Mouse (Mus musculus): ENCODE results near the gene Rbpj. TPM values are rescaled to one million over a fixed set of nuclear protein-coding genes. Genes with fewer than 3 reads are reported as not detected.
A peak's percentile ranks its signal among the peaks of the same experiment; 100 is the strongest.

Rbpj gene
- total and polyA plus RNA-seq, 2 experiments, result 4.2 to 9.6 TPM

DNA sequence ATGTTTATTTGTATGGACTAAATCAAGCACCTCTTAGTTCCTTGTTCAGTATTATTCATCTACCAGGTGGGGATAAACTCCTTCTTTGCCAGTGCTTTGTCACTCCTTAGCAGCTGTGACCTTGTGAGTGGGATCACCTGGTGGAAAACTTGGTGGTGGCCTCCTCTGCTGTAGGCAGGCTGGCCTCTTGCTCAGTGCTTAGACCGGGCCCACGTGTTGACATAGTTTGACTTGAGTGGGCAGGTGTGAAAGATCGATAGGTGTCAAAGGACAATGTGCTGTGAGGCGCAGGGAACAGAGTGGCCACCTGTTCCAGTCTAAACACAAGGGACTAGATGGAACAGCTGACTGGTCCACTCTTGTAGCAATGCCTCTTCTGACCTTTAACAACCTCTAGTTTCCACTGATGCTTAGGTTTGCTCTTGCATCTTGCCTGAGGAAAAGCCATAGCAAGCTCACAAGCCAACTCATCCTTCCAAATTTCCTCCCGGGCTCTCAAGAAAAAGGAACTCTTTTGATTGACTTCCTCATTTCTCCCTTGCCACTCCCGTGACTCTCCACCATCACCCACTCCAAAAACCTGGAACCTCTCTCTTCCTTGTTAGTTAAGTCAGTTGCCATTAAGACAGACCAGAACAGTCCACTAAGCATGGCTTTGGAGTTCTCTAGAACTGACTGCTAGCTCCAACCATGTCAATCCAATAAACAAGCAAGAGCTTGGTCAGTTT, 28.9 kb upstream of the Rbpj start:
- no peak overlapping the region for H3K9ac ChIP-seq (ENCODE audit: low read depth, low read length)
- TF ChIP-seq CTCF (IDR thresholded peaks at IDR 0.05; ENCODE audit: low read depth, low read length) (no peak), POLR2A (IDR thresholded peaks at IDR 0.05; ENCODE audit: extremely low read depth, insufficient read depth, low read length) (no peak)
- peaks cover 2% of the 10 kb centered on the region; the same call in 1 of the 2 replicates for H3K4me1 ChIP-seq (ENCODE audit: control insufficient read depth, insufficient read depth, low read length)
- no peak overlapping the region for H3K27ac ChIP-seq (replicated peaks; ENCODE audit: insufficient read depth, low read depth, low read length)
- WGBS, result 42% methylated on average over 6 of the region's 6 CpGs
- H3K79me2 ChIP-seq (ENCODE audit: control insufficient read depth, insufficient read depth, low read length), result no peaks in the 10 kb centered on the region
- H3K27me3 ChIP-seq (ENCODE audit: control insufficient read depth, insufficient read depth, low read length), result no peaks in the 10 kb centered on the region
- peak; percentile 28 for DNase-seq (ENCODE audit: extremely low read depth, low read depth, low spot score)
- no peak overlapping the region for H3K4me3 ChIP-seq (ENCODE audit: insufficient read depth, low read depth, low read length)
- H3K36me3 ChIP-seq (ENCODE audit: control insufficient read depth, insufficient read depth, low read length), result no peaks in the 10 kb centered on the region

DNA sequence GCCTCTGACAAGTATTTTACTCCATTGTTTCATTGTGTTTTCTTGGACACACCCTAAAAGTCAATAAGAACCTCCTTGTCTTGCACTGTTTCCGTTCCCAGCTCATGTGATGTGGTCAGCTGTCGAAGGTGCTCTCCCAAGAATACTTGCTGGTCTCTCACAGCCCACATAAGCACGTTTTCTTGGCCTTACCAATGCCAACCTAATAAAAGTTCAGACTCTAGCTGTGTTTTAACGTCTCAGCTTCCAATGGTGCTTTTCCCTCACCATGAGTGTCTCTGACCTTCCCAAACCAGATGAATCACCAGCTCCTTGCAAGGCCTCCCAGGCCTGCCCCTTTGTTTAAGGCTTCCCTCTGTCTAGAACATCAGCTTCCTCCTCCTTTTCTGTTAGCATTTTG, 28.2 kb upstream of the Rbpj start:
- H3K27me3 ChIP-seq (ENCODE audit: control insufficient read depth, insufficient read depth, low read length), result no peaks in the 10 kb centered on the region
- H3K4me1 ChIP-seq (ENCODE audit: control insufficient read depth, insufficient read depth, low read length), result peaks cover 2% of the 10 kb centered on the region; the same call in 1 of the 2 replicates
- no peaks in the 10 kb centered on the region for H3K36me3 ChIP-seq (ENCODE audit: control insufficient read depth, insufficient read depth, low read length)
- H3K9ac ChIP-seq (ENCODE audit: low read depth, low read length), result no peak overlapping the region
- no peak for TF ChIP-seq POLR2A (IDR thresholded peaks at IDR 0.05; ENCODE audit: extremely low read depth, insufficient read depth, low read length)
- TF ChIP-seq CTCF (IDR thresholded peaks at IDR 0.05; ENCODE audit: low read depth, low read length), result no peak
- no peaks in the 10 kb centered on the region for H3K79me2 ChIP-seq (ENCODE audit: control insufficient read depth, insufficient read depth, low read length)
- 79% methylated on average over 4 of the region's 4 CpGs for WGBS
- H3K4me3 ChIP-seq (ENCODE audit: insufficient read depth, low read depth, low read length), result no peak overlapping the region
- no peak overlapping the region for H3K27ac ChIP-seq (replicated peaks; ENCODE audit: insufficient read depth, low read depth, low read length)
- DNase-seq (ENCODE audit: extremely low read depth, low read depth, low spot score), result no peak

DNA sequence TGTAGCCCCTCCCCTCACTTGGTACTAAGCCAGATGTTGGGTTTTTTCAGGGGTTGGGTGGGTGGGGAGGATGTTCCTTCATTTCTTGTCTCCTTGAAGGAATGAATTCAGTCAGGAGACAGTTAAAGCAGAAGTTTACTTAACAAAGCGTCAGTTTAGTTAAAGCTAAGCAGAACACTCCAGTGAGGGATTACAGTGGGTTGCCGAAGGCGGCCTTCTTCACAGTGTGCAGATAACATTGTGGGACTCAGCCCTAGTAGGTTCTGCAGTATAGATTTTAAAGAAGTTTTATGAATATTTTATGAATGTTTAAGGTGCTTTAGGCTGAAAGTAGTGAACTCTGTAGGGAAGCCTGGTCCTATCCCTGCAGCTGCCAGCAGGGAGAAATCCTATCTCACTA, 27.7 kb upstream of the Rbpj start:
- WGBS, result 85% methylated on average over 3 of the region's 3 CpGs
- DNase-seq (ENCODE audit: extremely low read depth, low read depth, low spot score), result no peak
- Histone ChIP-seq H3K36me3 (ENCODE audit: control insufficient read depth, insufficient read depth, low read length) (no peaks in the 10 kb centered on the region), H3K27ac (replicated peaks; ENCODE audit: insufficient read depth, low read depth, low read length) (no peak overlapping the region), H3K27me3 (ENCODE audit: control insufficient read depth, insufficient read depth, low read length) (no peaks in the 10 kb centered on the region), H3K79me2 (ENCODE audit: control insufficient read depth, insufficient read depth, low read length) (no peaks in the 10 kb centered on the region), H3K4me1 (ENCODE audit: control insufficient read depth, insufficient read depth, low read length) (peaks cover 2% of the 10 kb centered on the region; the same call in 1 of the 2 replicates), H3K4me3 (ENCODE audit: insufficient read depth, low read depth, low read length) (no peak overlapping the region), H3K9ac (ENCODE audit: low read depth, low read length) (no peak overlapping the region)
- no peak for TF ChIP-seq POLR2A (IDR thresholded peaks at IDR 0.05; ENCODE audit: extremely low read depth, insufficient read depth, low read length)
- TF ChIP-seq CTCF (IDR thresholded peaks at IDR 0.05; ENCODE audit: low read depth, low read length), result no peak

DNA sequence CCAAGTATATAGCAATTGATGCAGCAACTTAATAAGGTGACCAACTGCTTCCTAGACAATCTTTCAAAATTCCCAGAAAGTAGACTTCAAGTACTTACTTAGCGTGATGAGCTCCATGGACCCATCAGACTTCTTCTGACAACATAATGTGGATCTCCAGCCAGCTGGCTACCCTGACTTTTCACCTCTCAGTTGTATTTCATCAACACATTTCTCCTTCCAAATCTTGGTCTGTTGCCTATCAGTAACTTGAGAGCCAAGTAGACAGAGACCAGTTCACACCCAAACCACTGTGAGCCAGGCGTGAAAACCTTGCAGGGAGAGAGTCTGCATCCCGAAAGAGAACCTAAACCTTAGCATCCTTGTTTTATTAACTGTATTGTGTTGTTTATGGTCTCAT, 26.3 kb upstream of the Rbpj start:
- TF ChIP-seq POLR2A (IDR thresholded peaks at IDR 0.05; ENCODE audit: extremely low read depth, insufficient read depth, low read length), result no peak
- TF ChIP-seq CTCF (IDR thresholded peaks at IDR 0.05; ENCODE audit: low read depth, low read length), result no peak
- no peak overlapping the region for H3K27ac ChIP-seq (replicated peaks; ENCODE audit: insufficient read depth, low read depth, low read length)
- WGBS, result 77% methylated on average over 3 of the region's 3 CpGs
- H3K36me3 ChIP-seq (ENCODE audit: control insufficient read depth, insufficient read depth, low read length), result no peaks in the 10 kb centered on the region
- no peaks in the 10 kb centered on the region for H3K79me2 ChIP-seq (ENCODE audit: control insufficient read depth, insufficient read depth, low read length)
- H3K27me3 ChIP-seq (ENCODE audit: control insufficient read depth, insufficient read depth, low read length), result no peaks in the 10 kb centered on the region
- no peak overlapping the region for H3K4me3 ChIP-seq (ENCODE audit: insufficient read depth, low read depth, low read length)
- no peak for DNase-seq (ENCODE audit: extremely low read depth, low read depth, low spot score)
- peaks cover 2% of the 10 kb centered on the region; the same call in 1 of the 2 replicates for H3K4me1 ChIP-seq (ENCODE audit: control insufficient read depth, insufficient read depth, low read length)
- H3K9ac ChIP-seq (ENCODE audit: low read depth, low read length), result no peak overlapping the region

DNA sequence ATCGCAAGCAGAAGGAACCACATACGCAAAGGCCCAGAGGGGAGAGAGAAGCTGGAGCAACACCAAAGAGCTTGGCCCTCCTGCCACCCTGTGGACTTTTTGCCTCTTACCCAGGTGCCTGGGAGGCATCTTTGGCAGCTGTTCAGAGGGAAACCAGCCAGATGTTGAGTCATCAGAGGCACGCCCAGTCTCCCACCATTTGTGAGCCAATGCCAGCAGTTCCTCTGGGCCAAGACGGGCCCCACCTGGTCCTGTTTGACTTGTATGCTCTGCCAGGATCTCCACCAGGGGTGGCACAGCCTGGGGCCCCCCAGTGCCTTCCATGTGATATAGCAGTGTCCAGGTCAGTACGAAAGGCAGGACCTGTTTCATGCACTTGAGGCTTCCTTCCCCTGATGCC, 21.9 kb upstream of the Rbpj start:
- H3K27ac ChIP-seq (replicated peaks; ENCODE audit: insufficient read depth, low read depth, low read length), result no peak overlapping the region
- no peaks in the 10 kb centered on the region for H3K36me3 ChIP-seq (ENCODE audit: control insufficient read depth, insufficient read depth, low read length)
- no peaks in the 10 kb centered on the region for H3K79me2 ChIP-seq (ENCODE audit: control insufficient read depth, insufficient read depth, low read length)
- TF ChIP-seq CTCF (IDR thresholded peaks at IDR 0.05; ENCODE audit: low read depth, low read length), result no peak
- no peak for TF ChIP-seq POLR2A (IDR thresholded peaks at IDR 0.05; ENCODE audit: extremely low read depth, insufficient read depth, low read length)
- no peaks in the 10 kb centered on the region for H3K27me3 ChIP-seq (ENCODE audit: control insufficient read depth, insufficient read depth, low read length)
- H3K4me3 ChIP-seq (ENCODE audit: insufficient read depth, low read depth, low read length), result no peak overlapping the region
- no peaks in the 10 kb centered on the region for H3K4me1 ChIP-seq (ENCODE audit: control insufficient read depth, insufficient read depth, low read length)
- 39% methylated on average over 5 of the region's 5 CpGs for WGBS
- peak; percentile 6 for DNase-seq (ENCODE audit: extremely low read depth, low read depth, low spot score)
- no peak overlapping the region for H3K9ac ChIP-seq (ENCODE audit: low read depth, low read length)

DNA sequence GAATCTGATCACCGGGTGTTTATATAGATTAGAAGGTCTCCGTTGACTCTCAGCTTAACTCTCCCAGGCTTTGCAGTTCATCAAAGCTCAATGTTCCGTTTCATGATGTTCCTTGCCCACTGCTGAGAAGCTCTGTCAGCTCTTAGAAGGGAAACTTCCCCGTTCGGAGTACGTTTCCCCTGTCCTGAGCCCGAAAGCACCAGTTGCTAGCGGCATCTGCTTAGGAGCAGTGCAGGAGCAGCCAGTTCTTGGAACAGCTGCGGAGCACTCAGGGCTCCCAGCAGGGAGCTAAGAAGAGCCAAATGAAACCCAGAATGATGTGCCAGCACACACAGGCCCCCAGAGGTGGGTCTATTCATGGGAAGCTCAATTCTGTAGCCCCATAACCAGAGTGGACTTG, 15.0 kb upstream of the Rbpj start:
- TF ChIP-seq CTCF (IDR thresholded peaks at IDR 0.05; ENCODE audit: low read depth, low read length), result no peak
- no peak for TF ChIP-seq POLR2A (IDR thresholded peaks at IDR 0.05; ENCODE audit: extremely low read depth, insufficient read depth, low read length)
- WGBS, result 74% methylated on average over 9 of the region's 9 CpGs
- no peak for DNase-seq (ENCODE audit: extremely low read depth, low read depth, low spot score)
- H3K79me2 ChIP-seq (ENCODE audit: control insufficient read depth, insufficient read depth, low read length), result no peaks in the 10 kb centered on the region
- no peak overlapping the region for H3K27ac ChIP-seq (replicated peaks; ENCODE audit: insufficient read depth, low read depth, low read length)
- H3K4me1 ChIP-seq (ENCODE audit: control insufficient read depth, insufficient read depth, low read length), result no peaks in the 10 kb centered on the region
- H3K36me3 ChIP-seq (ENCODE audit: control insufficient read depth, insufficient read depth, low read length), result no peaks in the 10 kb centered on the region
- H3K27me3 ChIP-seq (ENCODE audit: control insufficient read depth, insufficient read depth, low read length), result no peaks in the 10 kb centered on the region
- no peak overlapping the region for H3K4me3 ChIP-seq (ENCODE audit: insufficient read depth, low read depth, low read length)
- H3K9ac ChIP-seq (ENCODE audit: low read depth, low read length), result no peak overlapping the region

All from liver, adult 2 months (tissue).